Mouse (Mus musculus) adrenal gland, postnatal 25 days (tissue): ENCODE data around the gene Siglec1. TPM values are rescaled to one million over a fixed set of nuclear protein-coding genes. Genes with fewer than 3 reads are reported as not detected.

Experiments
- microRNA-seq, 2 experiments: library from miRNA; unstranded; fragments of <30 nt; microRNA quantifications; one replicate each; pipeline ENCODE4 v1.2.0; 2021
- total RNA-seq: library from RNA; stranded (reverse); gene quantifications from 2 replicates; pipeline ENCODE4 v1.2.3, GENCODE M21; 2021

The Siglec1 gene
- total RNA-seq, 1 experiment from 2014 or later, result 2.7 TPM

Small RNA genes lying within 50 kb of the gene (microRNA-seq; reads per million reads assigned to microRNA genes)
- 0 reads per million in 2 experiments for gene Mir6973b

Other genes starting within 250 kb of the Siglec1 start
- 29.6 and 38.9 TPM in 2 replicates for gene 4930402H24Rik, start 180.4 kb downstream of the Siglec1 start, total RNA-seq
- gene Atrn, start 180.3 kb downstream of the Siglec1 start, total RNA-seq, result 35.0 and 41.2 TPM in 2 replicates
- 4.2 and 6.3 TPM in 2 replicates for gene Gfra4, start 43.7 kb downstream of the Siglec1 start, total RNA-seq
- 3.8 and 4.8 TPM in 2 replicates for gene Adam33, start 23.0 kb downstream of the Siglec1 start, total RNA-seq
- 10.8 and 12.2 TPM in 2 replicates for gene Hspa12b, start 40.5 kb upstream of the Siglec1 start, total RNA-seq
- gene Gm11037, start 46.7 kb upstream of the Siglec1 start, total RNA-seq, result not detected in 2 replicates
- 59.8 and 74.8 TPM in 2 replicates for gene 1700037H04Rik, start 73.3 kb upstream of the Siglec1 start, total RNA-seq
- 52.9 and 66.5 TPM in 2 replicates for gene Cenpb, start 93.3 kb upstream of the Siglec1 start, total RNA-seq
- 8.3 and 10.8 TPM in 2 replicates for gene Cdc25b, start 100.2 kb upstream of the Siglec1 start, total RNA-seq
- 5.0 and 7.6 TPM in 2 replicates for gene Spef1, start 100.5 kb upstream of the Siglec1 start, total RNA-seq
- 18.6 and 24.5 TPM in 2 replicates for gene Ap5s1, start 120.3 kb upstream of the Siglec1 start, total RNA-seq
- gene Mavs, start 147.3 kb upstream of the Siglec1 start, total RNA-seq, result 44.2 and 45.9 TPM in 2 replicates
- gene Pank2, start 175.7 kb upstream of the Siglec1 start, total RNA-seq, result 65.7 and 72.4 TPM in 2 replicates